Mouse (Mus musculus): ENCODE data around the gene Rfk.

The Rfk gene

DNA sequence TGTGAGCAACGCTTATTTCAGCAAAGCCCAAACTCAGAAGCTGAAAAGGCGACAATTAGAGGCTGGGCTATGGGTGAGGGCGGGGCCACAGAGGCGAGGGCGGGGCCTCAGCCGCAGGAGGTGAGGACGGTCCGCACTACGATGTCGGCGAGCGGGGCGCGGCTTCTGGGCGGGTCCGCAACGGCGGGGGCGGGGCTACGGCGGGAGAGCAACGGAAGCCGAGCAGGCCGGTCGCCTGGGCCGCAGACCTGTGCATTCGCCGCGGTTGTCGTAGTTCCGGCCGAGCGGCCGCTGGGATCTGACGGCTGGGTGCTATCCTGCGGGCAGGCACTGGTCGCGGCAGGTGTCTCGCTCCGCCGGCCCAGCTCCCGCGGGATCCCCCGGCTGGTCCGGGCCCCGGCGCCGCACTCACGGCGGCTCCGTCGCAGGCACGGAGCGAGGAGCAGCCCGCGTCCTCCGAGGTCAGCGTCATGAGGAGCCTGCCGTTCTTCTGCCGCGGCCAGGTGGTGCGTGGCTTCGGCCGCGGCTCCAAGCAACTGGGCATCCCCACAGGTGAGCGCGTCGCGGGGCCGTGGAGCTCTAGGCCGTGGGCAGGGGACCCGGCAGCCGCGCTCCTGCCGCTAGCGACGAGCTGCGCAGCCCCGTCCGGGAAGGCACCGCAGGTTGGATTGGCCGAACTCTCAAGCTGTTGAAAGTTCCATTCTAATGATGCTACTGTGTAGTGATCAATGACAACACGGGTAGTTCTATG lies at the start of gene Rfk:
Rfk (plus strand) TSS at position 203 of the 751 bp plus-strand sequence.
- peak; percentile 87 for ATAC-seq (ENCODE audit: insufficient number of reproducible peaks, low FRiP score, low TSS enrichment)

DNA sequence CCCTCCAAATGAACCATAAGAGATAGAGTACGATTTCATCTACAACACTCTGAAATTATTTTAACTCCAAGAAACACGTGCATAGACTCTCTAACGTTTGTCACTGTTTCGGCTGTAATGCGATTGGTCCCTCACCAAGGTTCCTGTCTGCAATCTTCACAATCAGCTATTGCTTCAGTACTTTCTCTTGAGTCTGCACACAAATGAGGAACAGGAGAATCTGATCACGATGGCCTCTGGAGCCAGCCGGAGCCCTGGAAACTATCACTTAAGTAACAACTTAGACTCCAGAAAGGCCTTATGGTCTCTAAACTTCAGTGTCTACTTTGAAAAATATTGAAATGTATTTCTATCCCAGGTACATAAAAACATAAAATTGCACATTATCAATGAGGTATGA lies 49.0 kb upstream of the Rfk start:
- ATAC-seq (ENCODE audit: insufficient number of reproducible peaks, low FRiP score, low TSS enrichment): no peak

DNA sequence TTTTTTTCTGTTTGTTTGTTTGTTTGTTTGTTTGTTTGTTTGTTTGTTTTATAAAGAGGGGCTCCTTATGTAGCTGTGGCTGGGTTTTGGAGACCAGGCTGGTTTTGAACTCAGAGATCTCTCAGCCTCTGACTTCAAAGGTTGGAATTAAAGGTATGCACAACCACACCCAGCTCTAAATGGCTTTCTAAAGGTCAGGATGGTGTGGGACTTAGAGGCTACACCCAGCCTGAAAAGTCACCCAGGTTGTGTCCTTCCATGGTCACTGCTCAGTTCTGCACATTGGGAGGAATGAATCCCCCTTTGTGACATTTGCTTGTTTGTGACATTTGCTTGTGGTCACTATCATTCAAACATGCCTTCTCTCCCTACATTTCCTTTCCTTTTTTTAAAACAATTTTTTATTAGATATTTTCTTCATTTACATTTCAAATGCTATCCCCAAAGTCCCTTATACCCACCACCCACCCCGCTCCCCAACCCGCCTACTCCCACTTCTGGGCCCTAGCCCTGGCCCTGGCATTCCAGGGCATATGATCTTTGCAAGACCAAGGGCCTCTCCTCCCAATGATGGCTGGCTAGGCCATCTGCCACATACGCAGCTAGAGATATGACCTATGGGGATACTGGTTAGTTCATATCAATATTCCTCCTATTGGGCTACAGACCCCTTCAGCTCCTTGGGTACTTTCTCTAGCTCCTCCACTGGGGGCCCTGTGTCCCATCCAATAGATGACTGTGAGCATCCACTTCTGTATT lies 46.9 kb upstream of the Rfk start:
- no peak for ATAC-seq (ENCODE audit: insufficient number of reproducible peaks, low FRiP score, low TSS enrichment)

DNA sequence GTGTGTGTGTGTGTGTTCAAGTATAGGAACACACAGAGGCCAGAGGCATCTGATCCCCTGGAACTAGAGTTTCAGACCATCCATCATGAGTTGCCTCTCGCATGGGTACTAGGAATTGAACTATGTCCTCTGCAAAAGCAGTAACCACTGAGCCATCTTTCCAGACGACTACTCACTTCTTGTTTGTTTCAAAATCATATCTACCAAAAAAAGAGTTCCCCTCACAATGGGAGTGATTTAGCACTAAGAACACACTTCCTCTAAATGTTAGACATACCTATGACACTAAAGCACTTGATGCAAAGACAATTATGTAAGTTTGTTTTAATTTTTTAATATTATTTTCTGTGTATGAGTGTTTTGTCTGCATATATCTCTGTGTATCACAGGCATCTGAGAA lies 46.0 kb upstream of the Rfk start:
- no peak for ATAC-seq (ENCODE audit: insufficient number of reproducible peaks, low FRiP score, low TSS enrichment)

DNA sequence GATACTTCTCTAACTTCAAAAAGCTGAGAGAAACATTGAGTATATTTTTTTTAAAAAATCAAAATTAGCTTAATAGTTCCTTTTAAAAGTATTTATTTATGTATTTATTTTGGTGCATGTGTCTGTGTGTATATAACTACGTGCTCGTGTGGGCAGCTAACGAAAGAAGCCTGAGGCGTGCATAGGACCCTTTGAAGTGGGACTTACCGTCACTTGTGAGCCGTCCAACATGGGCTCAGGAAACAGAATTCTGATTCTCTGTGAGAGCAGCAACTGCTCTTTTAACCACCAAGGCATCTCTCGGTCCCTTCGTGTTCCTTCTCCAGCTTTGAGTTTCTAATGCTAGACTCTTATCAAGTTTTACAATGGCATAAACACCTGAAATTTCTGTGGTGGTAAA lies 40.1 kb upstream of the Rfk start:
- ATAC-seq (ENCODE audit: insufficient number of reproducible peaks, low FRiP score, low TSS enrichment): no peak

GRCm38 (mm10) chr19:17354362-17354761 lies 39.5 kb upstream of the Rfk start:
- no peak for ATAC-seq (ENCODE audit: insufficient number of reproducible peaks, low FRiP score, low TSS enrichment)

DNA sequence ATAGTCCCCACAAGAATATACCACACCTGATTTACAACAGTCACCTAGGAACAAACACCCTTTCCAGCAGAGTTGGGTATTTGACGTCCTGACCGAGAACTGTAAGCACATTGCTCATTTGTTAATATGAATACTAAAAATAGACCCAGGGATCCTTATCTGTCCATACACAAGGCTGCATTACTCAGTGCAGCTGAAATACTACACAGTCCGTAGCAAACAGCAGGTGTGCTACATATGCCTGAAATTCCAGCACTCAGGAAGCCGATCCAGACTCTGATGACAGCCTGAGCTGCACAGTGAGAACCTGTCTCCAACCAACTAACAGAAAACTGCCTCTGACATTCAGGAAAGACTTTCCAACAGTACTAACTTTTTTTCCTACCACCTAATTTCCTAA lies 39.0 kb upstream of the Rfk start:
- no peak for ATAC-seq (ENCODE audit: insufficient number of reproducible peaks, low FRiP score, low TSS enrichment)

DNA sequence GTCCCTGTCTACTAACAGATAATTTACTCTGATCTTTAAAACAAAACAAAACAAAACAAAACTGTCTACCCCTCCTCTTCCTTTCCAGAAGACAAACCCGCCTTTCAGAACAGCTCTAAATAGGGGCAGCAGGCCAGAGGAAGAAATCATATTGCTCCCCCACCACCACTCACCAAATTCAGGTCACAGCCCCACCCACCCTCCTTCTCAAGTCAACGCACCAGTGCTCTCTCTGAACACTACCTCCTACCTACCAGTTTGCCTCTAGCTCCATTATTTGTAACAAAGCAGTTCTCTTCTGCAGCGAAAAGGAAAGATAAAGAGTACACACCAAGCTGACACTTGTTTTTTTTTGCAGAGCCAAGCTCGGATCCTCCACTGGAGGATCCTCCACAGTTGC lies 38.5 kb upstream of the Rfk start:
- ATAC-seq (ENCODE audit: insufficient number of reproducible peaks, low FRiP score, low TSS enrichment): no peak

DNA sequence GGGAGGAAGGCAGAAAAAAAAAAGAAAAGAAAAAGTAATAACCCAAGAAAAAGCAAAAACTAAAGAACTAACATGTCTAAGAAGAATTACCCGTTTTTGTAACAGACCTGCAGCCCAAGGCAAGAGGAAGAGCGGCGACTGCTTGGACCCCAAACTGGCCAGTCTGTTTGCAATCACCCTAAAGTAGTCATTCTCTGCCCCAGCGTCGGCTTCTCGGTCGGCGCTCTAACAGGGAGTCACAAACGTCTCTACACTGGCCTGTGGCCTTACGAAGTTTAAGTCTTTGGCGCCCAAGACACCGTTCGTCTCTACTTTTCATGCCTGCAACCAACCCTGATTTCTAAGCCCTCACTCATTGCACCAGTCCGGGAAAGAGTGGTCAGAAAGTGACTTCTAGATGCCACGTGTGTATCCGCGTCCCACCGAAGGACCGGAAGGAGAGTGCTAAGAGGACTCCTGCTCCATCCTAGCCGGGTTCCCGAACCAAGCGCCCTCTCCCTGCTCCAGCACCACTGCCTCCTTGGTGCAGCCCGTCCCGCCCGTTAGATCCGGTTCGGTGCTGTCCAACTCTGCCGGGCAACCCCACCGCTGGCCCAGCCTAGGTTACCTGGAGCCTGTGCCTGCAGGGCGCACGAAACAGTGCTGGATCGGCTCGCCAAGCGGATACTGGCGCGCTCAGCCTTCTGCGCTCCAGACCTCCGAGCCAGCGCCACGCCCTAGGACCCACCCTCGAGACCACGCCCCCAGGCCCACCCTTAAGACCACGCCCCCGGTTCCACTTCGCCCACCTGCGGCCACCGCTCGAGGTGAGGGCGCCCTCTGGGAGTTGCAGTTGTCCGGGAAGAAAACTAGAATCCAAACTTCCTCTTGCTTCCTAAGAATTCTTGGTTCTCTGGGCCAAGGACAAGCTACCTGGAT lies 37.6 kb upstream of the Rfk start:
- peak; percentile 64 for ATAC-seq (ENCODE audit: insufficient number of reproducible peaks, low FRiP score, low TSS enrichment)

DNA sequence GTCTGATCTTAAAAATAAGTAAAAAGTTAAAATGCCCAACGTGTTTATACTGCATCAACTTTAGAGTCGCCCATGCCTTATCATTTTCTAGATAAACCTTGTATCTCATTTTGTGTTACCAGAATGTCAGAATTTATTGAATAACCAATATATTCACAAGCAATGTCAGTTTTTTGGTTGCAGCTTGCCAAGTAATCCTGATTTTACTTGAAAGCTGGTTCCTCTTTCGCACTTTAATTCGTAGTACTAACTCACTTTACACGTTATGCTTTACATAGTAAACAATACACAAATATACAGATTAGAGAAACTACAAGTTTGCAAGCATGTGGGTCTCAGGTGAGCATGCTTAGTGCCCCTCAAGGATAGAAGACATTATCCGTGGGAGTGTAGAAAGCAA lies 36.9 kb upstream of the Rfk start:
- no peak for ATAC-seq (ENCODE audit: insufficient number of reproducible peaks, low FRiP score, low TSS enrichment)

DNA sequence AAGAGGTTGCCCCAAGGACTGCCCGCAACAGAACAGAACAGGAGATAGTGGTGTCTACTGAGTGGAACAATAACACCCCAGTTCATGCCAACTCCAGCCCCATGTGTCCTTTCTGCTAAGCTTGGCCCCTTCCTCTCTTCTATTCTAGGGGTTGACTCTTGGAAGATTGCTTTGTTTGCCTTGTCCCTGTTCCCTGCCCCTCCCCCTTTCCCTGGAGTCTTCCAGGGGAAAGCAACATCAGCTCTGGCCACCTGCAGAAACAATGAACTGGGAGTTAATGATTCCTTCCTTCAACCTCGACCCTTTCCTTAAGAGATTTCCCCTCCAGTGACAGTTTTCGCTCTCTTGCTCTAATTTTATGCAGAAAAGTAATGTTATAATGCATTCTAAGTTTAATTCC lies 36.5 kb upstream of the Rfk start:
- no peak for ATAC-seq (ENCODE audit: insufficient number of reproducible peaks, low FRiP score, low TSS enrichment)

DNA sequence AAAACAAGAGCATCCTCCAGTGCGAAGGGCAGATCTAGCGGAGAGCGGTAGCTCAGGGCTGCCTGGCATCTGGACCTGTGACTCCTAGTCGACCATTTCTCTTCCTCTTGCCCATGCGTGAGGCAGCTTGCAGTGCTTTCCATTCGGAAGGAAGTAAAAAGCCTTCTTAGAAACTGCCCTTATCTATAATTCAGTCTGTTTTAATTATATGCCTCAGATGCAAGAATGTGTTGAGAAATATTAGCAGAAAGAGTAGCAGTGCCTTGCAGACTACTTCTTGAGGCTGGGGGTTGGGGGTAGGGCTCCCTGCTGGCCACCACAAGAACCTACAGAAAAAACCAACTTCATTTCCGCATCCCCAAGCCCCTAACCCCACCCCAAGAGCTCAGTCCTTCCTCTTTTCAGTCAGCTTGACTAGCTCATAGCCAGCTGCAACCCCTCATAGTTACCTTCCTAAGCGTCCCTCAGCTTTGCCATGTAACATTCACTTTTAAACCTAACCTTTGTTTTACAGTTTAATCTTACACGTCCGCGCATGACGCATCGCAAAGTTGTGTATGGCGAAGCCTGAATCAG lies 34.4 kb upstream of the Rfk start:
- no peak for ATAC-seq (ENCODE audit: insufficient number of reproducible peaks, low FRiP score, low TSS enrichment)

DNA sequence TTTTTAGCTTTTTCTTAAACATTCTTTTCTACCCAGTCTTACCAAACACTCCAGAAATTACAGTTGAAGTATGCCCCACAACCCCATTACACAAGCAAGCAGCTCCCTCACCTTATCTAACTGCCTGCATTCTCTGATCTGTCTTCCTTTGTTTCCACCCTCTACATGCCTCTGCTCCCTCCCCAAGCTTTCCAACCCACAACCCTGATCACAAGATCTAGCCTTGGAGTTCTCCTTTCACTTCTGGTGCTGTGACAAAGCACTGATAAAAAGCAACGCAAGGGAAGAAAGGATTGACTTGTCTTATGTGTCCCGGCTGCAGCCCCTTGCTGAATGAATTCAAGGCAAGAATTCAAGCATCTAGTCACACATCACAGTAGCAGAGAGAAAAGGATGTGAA lies 32.7 kb upstream of the Rfk start:
- no peak for ATAC-seq (ENCODE audit: insufficient number of reproducible peaks, low FRiP score, low TSS enrichment)

- ATAC-seq (ENCODE audit: insufficient number of reproducible peaks, low FRiP score, low TSS enrichment): 0 out of 2 replicates have a peak, but pooled peaks have one; percentile 49
These were observed 29.1 kb upstream of the Rfk start for GRCm38 (mm10) chr19:17364741-17365140.

DNA sequence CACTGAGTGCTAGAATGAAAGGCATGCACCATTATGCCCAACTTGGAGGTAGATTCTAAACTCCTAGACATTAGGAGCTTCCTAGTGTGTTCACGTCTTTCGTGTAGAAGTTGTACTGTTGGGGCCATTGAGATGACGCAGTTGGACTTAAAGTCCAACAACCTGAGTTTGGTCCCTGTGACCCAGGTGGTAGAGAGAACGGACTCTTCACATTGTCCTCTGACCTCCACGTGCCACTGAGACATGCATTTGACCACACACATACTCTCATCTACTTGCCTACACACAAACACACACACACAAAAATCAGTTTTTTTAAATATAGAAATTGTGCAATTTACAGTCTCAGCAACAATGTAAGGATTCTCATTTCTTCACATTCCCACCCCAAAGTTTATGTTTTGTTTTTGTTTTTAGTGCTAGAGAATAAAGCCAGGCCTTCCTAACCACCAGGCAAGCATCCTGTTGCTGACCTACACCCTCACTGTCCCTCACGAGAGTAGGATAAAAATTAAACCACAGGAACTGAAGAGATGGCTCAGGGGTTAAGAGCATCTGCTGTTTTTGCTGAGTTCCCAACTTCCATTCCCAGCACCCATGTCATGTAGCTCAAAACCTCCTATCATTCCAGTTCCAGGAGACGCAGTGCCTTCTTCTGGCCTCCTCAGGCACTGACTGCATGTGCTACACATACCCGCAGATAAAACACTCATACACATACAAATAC lies 27.3 kb upstream of the Rfk start:
- ATAC-seq (ENCODE audit: insufficient number of reproducible peaks, low FRiP score, low TSS enrichment): no peak

DNA sequence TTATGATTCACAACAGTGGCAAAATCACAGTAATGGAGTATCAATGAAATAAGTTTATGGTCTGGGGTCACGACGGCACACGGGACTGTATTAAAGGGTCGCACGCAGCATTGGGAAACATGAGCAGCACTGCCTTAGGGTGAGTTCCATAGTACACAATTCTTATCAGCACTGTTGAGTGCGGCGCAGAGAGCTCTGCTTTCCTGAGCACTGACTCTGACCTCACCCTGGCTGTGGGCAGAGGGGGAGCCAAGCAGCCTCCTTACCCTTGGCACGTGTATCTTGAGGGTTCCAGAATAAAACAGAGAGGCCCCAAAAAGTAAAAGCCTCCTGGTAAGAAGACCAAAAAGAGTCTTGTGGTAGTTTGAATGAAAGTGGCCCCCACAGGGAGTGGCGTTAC lies 25.3 kb upstream of the Rfk start:
- no peak for ATAC-seq (ENCODE audit: insufficient number of reproducible peaks, low FRiP score, low TSS enrichment)

GRCm38 (mm10) chr19:17369581-17369980 lies 24.3 kb upstream of the Rfk start:
- ATAC-seq (ENCODE audit: insufficient number of reproducible peaks, low FRiP score, low TSS enrichment): no peak

DNA sequence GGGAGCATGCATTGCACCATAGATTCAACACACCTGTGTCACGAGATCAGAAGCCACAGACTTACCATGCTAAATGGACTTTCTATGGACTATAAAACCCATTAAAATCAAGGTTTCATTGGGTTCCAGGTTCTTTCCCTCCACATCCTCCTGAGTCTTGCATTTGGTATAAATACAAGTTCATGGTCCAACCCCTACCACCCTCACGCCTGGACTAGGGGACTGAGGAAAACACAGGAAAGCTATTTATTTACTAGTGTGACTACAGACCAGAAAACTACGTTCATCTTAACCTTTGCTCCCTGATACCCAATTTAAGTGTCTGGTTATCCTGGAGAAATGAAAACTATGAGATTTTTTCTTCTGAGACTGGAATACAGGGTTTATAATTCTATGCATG lies 21.1 kb upstream of the Rfk start, which contains the start of gene Gcnt1:
Gcnt1 (minus strand) TSS at position 144 of the 400 bp plus-strand sequence.
- no peak for ATAC-seq (ENCODE audit: insufficient number of reproducible peaks, low FRiP score, low TSS enrichment)

DNA sequence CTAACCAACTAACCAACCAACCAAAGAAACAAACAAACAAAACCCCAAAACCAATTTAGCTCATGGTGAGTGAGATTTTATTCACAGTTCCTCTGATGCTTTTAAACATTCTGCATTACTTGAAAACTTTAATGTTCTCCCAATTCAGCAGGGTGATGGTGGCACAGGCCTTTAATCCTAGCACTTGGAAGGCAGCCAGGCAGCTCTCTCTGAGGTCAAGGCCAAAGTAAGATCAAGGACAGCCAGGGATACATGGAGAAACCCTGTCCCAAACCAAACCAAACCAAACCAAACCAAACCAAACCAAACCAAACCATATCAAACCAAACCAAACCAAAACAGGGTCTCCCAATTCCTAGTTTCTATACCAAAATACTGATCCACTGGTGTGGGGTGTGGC lies 15.0 kb upstream of the Rfk start:
- ATAC-seq (ENCODE audit: insufficient number of reproducible peaks, low FRiP score, low TSS enrichment): no peak

- no peak for ATAC-seq (ENCODE audit: insufficient number of reproducible peaks, low FRiP score, low TSS enrichment)
These were observed 13.3 kb upstream of the Rfk start for GRCm38 (mm10) chr19:17380549-17380948.
